22 mouse cellular contexts compared by ENCODE assay signal in the genomic region with DNA sequence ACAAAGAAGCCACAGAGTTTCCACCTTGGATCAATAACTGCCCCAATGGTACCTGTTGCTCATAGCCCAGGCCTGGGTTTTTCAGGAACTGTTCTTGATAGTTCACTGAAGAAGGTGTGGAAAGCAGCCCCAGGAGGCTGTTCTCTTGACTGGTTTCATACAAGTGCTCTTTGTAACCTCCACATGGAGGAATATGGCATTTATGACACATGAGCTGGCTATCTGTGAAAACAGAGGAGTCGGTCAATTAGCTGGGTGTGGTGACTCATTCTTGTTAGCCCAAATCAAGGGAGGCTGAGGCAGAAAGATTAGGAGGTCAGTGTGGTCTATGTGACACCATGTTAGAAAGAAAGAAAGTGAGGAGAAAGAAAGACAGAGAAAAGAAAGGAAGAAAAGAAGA.
"Had no signal": no experiment of that assay in that cellular context is flagged by ENCODE, and none has a peak within 500 bp of the region (broad histone marks: within the 10 kb centered on the region; RNA-seq: fewer than 3 reads in every experiment).

No protein-coding gene starts in this region.

- H3K9me3 ChIP-seq: heart, embryonic 12.5 days; hindbrain, embryonic 10.5 days; hindbrain, embryonic 12.5 days; intestine, embryonic 15.5 days; limb, embryonic 10.5 days; limb, embryonic 12.5 days; liver, embryonic 15.5 days had no signal

- H3K27ac ChIP-seq: hindbrain, embryonic 10.5 days; hindbrain, embryonic 12.5 days; hindbrain, embryonic 14.5 days; intestine, embryonic 15.5 days; layer of hippocampus, adult 2 months; left cerebral cortex, adult 2 months; limb, embryonic 10.5 days; limb, embryonic 12.5 days; liver, embryonic 15.5 days had no signal

- H3K4me1 ChIP-seq: hindbrain, embryonic 12.5 days; intestine, embryonic 15.5 days had no signal

- H3K36me3 ChIP-seq: heart, embryonic 12.5 days; hindbrain, embryonic 10.5 days; hindbrain, embryonic 12.5 days; intestine, embryonic 15.5 days; limb, embryonic 10.5 days; limb, embryonic 12.5 days; liver, embryonic 15.5 days had no signal

- DNase-seq: gastrocnemius, postnatal 14 days; gastrocnemius, postnatal 36 days; heart, postnatal 10 days; heart, postnatal 4 days; kidney, adult 18-20 months; kidney, adult 8-10 months; kidney, postnatal 10 days; kidney, postnatal 25 days; kidney, postnatal 4 days; liver; liver, postnatal 0 days; lung, adult 2 months had no signal

- H3K4me3 ChIP-seq: heart, embryonic 12.5 days; hindbrain, embryonic 10.5 days; hindbrain, embryonic 12.5 days; intestine, embryonic 15.5 days; layer of hippocampus, adult 2 months; left cerebral cortex, adult 2 months; limb, embryonic 10.5 days; limb, embryonic 12.5 days; liver, embryonic 15.5 days had no signal

- H3K27me3 ChIP-seq: heart, embryonic 12.5 days; hindbrain, embryonic 12.5 days; intestine, embryonic 15.5 days; limb, embryonic 12.5 days had no signal
